Mouse (Mus musculus): ENCODE data around the gene Slc5a12. TPM values are rescaled to one million over a fixed set of nuclear protein-coding genes. Genes with fewer than 3 reads are reported as not detected.
A peak's percentile ranks its signal among the peaks of the same experiment; 100 is the strongest.

Gene Slc5a12
- polyA plus RNA-seq, 1 experiment from 2014 or later: not detected

GRCm38 (mm10) chr2:110663329-110663728, 66.2 kb downstream of the Slc5a12 start:
- Histone ChIP-seq H3K4me2 (ENCODE audit: low read length) (no peak overlapping the region), H3K27me3 (replicated peaks; ENCODE audit: control insufficient read depth, insufficient read depth, low read length) (no peaks in the 10 kb centered on the region), H3K9ac (ENCODE audit: low read length) (no peak overlapping the region), H3K36me3 (ENCODE audit: control insufficient read depth, insufficient read depth, low read length) (no peaks in the 10 kb centered on the region), H3K4me1 (ENCODE audit: control insufficient read depth, insufficient read depth, low read length) (no peaks in the 10 kb centered on the region), H3K4me3 (ENCODE audit: low read depth, low read length) (no peak overlapping the region), H3K27ac (ENCODE audit: low read depth, low read length) (no peak overlapping the region), H3K9me3 (replicated peaks; ENCODE audit: control insufficient read depth, low read length) (no peaks in the 10 kb centered on the region)
- 53% methylated on average over 4 of the region's 4 CpGs for WGBS
- DNase-seq (ENCODE audit: low spot score) (peak; percentile 79), ATAC-seq (peak; percentile 74)

GRCm38 (mm10) chr2:110671071-110671624, 74.0 kb downstream of the Slc5a12 start:
- H3K27me3 ChIP-seq (replicated peaks; ENCODE audit: control insufficient read depth, insufficient read depth, low read length): no peaks in the 10 kb centered on the region
- H3K4me2 ChIP-seq (ENCODE audit: low read length): no peak overlapping the region
- H3K4me1 ChIP-seq (ENCODE audit: control insufficient read depth, insufficient read depth, low read length): no peaks in the 10 kb centered on the region
- no peaks in the 10 kb centered on the region for H3K9me3 ChIP-seq (replicated peaks; ENCODE audit: control insufficient read depth, low read length)
- no peak overlapping the region for H3K9ac ChIP-seq (ENCODE audit: low read length)
- ATAC-seq (no peak), DNase-seq (ENCODE audit: low spot score) (no peak)
- H3K36me3 ChIP-seq (ENCODE audit: control insufficient read depth, insufficient read depth, low read length): no peaks in the 10 kb centered on the region
- H3K4me3 ChIP-seq (ENCODE audit: low read depth, low read length): no peak overlapping the region
- H3K27ac ChIP-seq (ENCODE audit: low read depth, low read length): no peak overlapping the region
- WGBS: 89% methylated on average over 2 of the region's 2 CpGs

Other genes starting within 250 kb of the Slc5a12 start
- gene Fibin, start 234.1 kb upstream of the Slc5a12 start, polyA plus RNA-seq (2014; fragmentation: Nextera tagmentation; extraction: Ambion mirVana): 1.4 and 2.4 TPM in 2 replicates
- 0.09 and 0.10 TPM in 2 replicates for gene Muc15, start 124.0 kb downstream of the Slc5a12 start, polyA plus RNA-seq (2014; fragmentation: Nextera tagmentation; extraction: Ambion mirVana)